Mouse (Mus musculus) embryonic facial prominence, embryonic 14.5 days (tissue): ENCODE results near the gene Wasf3. TPM values are rescaled to one million over a fixed set of nuclear protein-coding genes. Genes with fewer than 3 reads are reported as not detected.
A peak's percentile ranks its signal among the peaks of the same experiment; 100 is the strongest.

Experiments used
- ATAC-seq: fragments of 200-750 bp; cut with Nextera tagmentation; 2 replicates; pipeline ENCODE4 v1.8.0; 2017; ENCODE audit warnings: low read depth, moderate number of reproducible peaks, moderate TSS enrichment
- DNase-seq: peaks from one replicate; pipeline ENCODE4 v3.0.0-alpha.2; 2015; ENCODE audit warnings: low spot score
- H3K27ac ChIP-seq: fragments of 300-500 bp; sonication (generic); replicated peaks from 2 replicates; pipeline ENCODE4 v1.5.1; 2014; ENCODE audit warnings: low read depth, mild to moderate bottlenecking, low read length, moderate library complexity
- H3K27me3 ChIP-seq: fragments of 300-500 bp; sonication (generic); replicated peaks from 2 replicates; pipeline ENCODE4 v1.6.1; 2014; ENCODE audit warnings: low read length; ENCODE audit not compliant: control insufficient read depth, insufficient read depth
- H3K36me3 ChIP-seq: fragments of 300-500 bp; sonication (generic); 2 replicates; pipeline ENCODE4 v1.6.1; 2014; ENCODE audit warnings: low read length, mixed read lengths; ENCODE audit not compliant: control insufficient read depth, insufficient read depth
- H3K4me1 ChIP-seq: fragments of 300-500 bp; sonication (generic); 2 replicates; pipeline ENCODE4 v1.6.1; 2014; ENCODE audit warnings: antibody characterized with exemption, low read length; ENCODE audit not compliant: control insufficient read depth, insufficient read depth
- H3K4me2 ChIP-seq: fragments of 300-500 bp; sonication (generic); 2 replicates; pipeline ENCODE4 v1.6.1; 2014; ENCODE audit warnings: low read depth, mild to moderate bottlenecking, low read length, moderate library complexity, mixed read lengths
- H3K4me3 ChIP-seq: fragments of 300-500 bp; sonication (generic); 2 replicates; pipeline ENCODE4 v1.5.1; 2014; ENCODE audit warnings: low read depth, mild to moderate bottlenecking, low read length
- H3K9ac ChIP-seq: fragments of 300-500 bp; sonication (generic); 2 replicates; pipeline ENCODE4 v1.6.1; 2014; ENCODE audit warnings: low read depth, mild to moderate bottlenecking, low read length, moderate library complexity, mixed read lengths
- H3K9me3 ChIP-seq: fragments of 300-500 bp; sonication (generic); 2 replicates; pipeline ENCODE4 v1.6.1; 2016; ENCODE audit warnings: low read length; ENCODE audit not compliant: control insufficient read depth
- WGBS: fragments of 180-500 bp; shearing (Covaris S2); extraction: QIAGEN DNeasy Blood & Tissue Kit; methylation state at CpG from one replicate; pipeline ENCODE4 v1.1.7; 2014; 5-methylcytosine and 5-hydroxymethylcytosine counted together
- polyA plus RNA-seq: library from polyadenylated mRNA; unstranded; fragments of >200 nt; fragmentation: Nextera tagmentation; extraction: Ambion mirVana; gene quantifications from 2 replicates; pipeline ENCODE4 v1.2.1, GENCODE M21; 2014

Wasf3 gene
- 1.6 and 1.7 TPM in 2 replicates for polyA plus RNA-seq

DNA sequence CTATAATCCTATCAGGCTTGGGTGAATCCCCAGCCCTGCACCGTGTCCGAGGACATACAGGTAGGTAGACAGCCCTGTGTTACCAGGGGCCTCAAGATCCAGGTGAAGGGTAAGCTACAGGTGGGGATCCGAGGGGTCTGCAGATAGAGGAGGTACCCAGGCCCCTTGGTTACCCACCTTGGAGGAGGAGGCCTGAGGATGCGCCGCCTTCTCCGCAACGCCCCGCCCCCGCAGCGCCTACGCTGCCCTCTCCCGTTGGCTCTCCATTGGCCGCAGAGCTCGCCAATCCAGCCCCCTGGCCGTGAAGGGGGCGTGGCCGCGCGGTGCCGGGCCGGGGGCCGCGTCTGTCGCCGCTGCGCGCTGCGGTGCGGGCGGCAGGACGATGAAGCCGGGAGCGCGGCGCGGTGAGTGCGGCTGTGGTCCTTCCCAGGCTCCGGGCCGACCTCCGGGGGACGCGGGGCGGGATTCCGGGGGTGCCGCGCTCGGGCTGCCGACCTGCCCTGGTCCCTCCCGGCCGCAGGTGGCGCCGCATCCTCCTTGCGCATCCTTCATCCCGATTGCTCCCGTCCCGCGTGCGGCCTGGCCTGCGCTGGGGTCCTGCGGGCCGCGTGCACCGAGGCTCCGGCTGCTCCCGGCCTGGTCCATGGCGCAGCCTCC, at the start of gene Wasf3:
Wasf3 (plus strand) TSS at position 51 of the 657 bp plus-strand sequence.
- Histone ChIP-seq H3K4me3 (peak within 1 kb of the TSS; percentile 66), H3K9me3 (0 out of 2 replicates have a peak, but pooled peaks cover 7% of the 10 kb centered on the region), H3K4me1 (no peaks in the 10 kb centered on the region), H3K36me3 (no peaks in the 10 kb centered on the region), H3K27ac (no peak within 1 kb of the TSS), H3K27me3 (no peaks in the 10 kb centered on the region), H3K4me2 (peak within 1 kb of the TSS; percentile 77), H3K9ac (peak within 1 kb of the TSS; percentile 72)
- DNase-seq (peak; percentile 91), ATAC-seq (peak; percentile 98)
- 2% methylated on average over 19 of the region's 66 CpGs for WGBS

DNA sequence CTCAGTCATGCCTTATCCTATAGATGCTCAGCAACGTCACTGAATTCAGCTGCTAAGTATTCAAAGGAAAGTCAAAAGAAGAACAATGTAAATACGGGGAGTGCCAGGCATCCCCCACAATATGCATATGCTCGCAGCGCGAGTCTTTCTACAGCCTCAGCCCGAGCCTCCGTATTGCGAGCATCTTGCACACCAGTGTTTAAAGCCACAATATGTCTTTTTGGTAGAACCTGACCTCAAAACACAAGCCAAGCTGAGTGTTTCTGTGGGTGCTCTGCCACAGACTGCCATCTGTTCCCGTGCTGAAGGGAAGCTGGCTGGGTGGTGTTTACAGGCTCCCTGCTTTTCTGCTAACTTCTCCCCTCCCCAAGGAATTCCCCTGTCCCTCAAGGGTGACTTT, 46.7 kb upstream of the Wasf3 start:
- ATAC-seq: no peak
- WGBS: 65% methylated on average over 9 of the region's 9 CpGs

DNA sequence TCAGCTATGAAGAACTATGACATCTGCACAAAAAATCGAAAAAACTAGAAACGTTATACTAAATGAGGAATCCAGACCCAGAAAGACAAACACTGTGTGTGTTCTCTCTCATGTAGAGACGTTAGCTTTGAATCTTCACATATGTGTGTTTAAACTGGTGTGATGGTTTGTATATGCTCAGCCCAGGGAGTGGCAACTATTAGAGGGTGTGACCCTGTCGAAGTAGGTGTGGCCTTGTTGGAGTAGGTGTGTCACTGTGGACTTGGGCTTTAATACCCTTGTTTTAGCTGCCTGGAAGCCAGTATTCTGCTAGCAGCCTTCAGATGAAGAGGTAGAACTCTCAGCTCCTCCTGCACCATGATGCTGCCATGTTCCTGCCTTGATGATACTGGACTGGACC, 44.7 kb upstream of the Wasf3 start:
- WGBS: 82% methylated on average over 4 of the region's 4 CpGs
- no peak overlapping the region for H3K4me2 ChIP-seq
- H3K9ac ChIP-seq: no peak overlapping the region
- H3K9me3 ChIP-seq: no peaks in the 10 kb centered on the region
- no peaks in the 10 kb centered on the region for H3K4me1 ChIP-seq
- no peak overlapping the region for H3K27ac ChIP-seq
- H3K36me3 ChIP-seq: no peaks in the 10 kb centered on the region
- no peak for ATAC-seq
- no peaks in the 10 kb centered on the region for H3K27me3 ChIP-seq
- no peak overlapping the region for H3K4me3 ChIP-seq
- no peak for DNase-seq

More for the DNA sequence above, 46.7 kb upstream of the Wasf3 start:
- Histone ChIP-seq H3K27me3 (no peaks in the 10 kb centered on the region), H3K9ac (no peak overlapping the region), H3K4me1 (no peaks in the 10 kb centered on the region), H3K4me3 (no peak overlapping the region), H3K4me2 (no peak overlapping the region), H3K36me3 (no peaks in the 10 kb centered on the region), H3K9me3 (no peaks in the 10 kb centered on the region), H3K27ac (no peak overlapping the region)
- DNase-seq: no peak

DNA sequence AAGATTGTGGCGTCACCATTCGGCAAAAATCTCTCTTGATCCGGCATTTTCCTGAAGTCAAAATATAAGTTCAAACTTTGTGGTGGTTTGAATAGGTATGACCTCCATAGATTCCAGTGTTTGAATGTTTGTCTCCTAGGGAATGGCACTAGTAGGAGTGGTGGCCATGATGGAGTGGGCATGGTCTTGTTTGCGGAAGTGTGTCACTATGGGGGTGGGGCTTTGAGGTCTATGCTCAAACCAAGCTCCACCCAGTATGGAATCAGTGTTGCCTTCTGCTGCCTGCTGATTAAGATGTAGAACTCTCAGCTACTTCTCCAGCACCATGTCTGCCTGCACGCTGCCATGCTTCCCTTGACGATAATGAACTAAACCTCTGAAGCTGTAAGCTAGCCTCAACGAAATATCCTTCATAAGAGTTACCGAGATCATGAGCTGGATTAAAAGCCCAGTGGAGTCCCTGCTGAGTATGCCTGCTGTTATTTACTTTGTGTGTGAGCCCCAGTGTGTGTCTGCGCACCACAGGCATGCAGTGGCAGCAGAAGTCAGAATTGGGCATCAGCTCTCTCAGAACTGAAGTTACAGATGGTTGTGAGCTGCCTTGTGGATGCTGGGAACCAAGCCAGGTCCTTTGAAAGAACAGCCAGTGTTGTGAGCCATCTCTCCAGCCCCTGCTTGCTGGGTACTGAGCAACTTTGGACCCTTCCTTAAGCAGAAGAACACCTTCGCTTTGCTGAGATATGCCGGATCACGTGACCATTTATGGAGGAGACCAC, 39.7 kb upstream of the Wasf3 start:
- Histone ChIP-seq H3K27ac (no peak overlapping the region), H3K4me3 (no peak overlapping the region), H3K36me3 (no peaks in the 10 kb centered on the region), H3K9me3 (no peaks in the 10 kb centered on the region), H3K4me1 (no peaks in the 10 kb centered on the region), H3K27me3 (no peaks in the 10 kb centered on the region), H3K9ac (no peak overlapping the region), H3K4me2 (no peak overlapping the region)
- DNase-seq: no peak
- WGBS: 91% methylated on average over 12 of the region's 12 CpGs
- no peak for ATAC-seq

DNA sequence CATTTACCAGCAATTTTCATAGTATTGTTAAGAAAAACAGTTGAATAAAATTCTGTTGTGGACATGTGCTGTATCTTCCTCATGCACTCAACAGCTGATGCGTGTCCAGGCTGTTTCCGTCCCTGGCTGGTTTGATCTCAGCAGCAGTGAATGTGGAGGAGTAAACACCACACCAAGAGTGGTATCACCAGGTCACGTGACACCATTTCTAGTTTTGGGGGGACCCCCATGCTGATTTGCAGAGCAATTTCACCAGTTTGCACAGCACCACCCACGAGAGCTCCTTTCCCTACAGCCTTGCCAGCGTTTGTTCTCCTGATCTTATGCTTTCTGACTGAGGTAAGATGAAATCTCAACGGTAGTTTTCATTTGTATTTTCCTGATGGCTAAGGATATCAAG, 37.7 kb upstream of the Wasf3 start:
- H3K9ac ChIP-seq: no peak overlapping the region
- no peak overlapping the region for H3K27ac ChIP-seq
- ATAC-seq: no peak
- H3K4me1 ChIP-seq: no peaks in the 10 kb centered on the region
- H3K27me3 ChIP-seq: no peaks in the 10 kb centered on the region
- H3K9me3 ChIP-seq: no peaks in the 10 kb centered on the region
- no peak overlapping the region for H3K4me2 ChIP-seq
- 83% methylated on average over 6 of the region's 6 CpGs for WGBS
- H3K36me3 ChIP-seq: no peaks in the 10 kb centered on the region
- no peak for DNase-seq
- no peak overlapping the region for H3K4me3 ChIP-seq

DNA sequence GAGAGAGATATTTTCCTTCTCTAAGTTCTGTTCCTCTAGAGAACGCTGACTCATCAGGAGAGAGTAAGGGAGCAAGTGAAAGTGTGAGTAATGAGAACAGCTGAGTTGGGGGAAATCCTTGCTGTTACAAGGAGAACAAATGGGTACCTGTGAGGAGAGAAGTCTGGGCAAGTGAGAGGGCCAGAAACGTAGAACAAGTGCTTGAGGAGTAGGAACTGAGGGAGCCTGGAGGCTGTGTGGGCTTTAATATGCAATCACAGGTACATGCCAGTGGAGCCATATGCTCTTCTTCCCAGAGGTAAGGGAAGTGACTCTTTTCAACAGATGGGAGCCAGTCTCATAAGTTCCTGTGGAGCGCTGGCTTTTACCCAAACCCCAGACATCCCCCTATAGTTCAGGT, 35.6 kb upstream of the Wasf3 start:
- no peak overlapping the region for H3K9ac ChIP-seq
- H3K4me1 ChIP-seq: no peaks in the 10 kb centered on the region
- H3K4me3 ChIP-seq: no peak overlapping the region
- WGBS: 80% methylated on average over 3 of the region's 3 CpGs
- DNase-seq (no peak), ATAC-seq (no peak)
- H3K9me3 ChIP-seq: no peaks in the 10 kb centered on the region
- no peak overlapping the region for H3K4me2 ChIP-seq
- H3K27ac ChIP-seq: no peak overlapping the region
- H3K36me3 ChIP-seq: no peaks in the 10 kb centered on the region
- no peaks in the 10 kb centered on the region for H3K27me3 ChIP-seq

DNA sequence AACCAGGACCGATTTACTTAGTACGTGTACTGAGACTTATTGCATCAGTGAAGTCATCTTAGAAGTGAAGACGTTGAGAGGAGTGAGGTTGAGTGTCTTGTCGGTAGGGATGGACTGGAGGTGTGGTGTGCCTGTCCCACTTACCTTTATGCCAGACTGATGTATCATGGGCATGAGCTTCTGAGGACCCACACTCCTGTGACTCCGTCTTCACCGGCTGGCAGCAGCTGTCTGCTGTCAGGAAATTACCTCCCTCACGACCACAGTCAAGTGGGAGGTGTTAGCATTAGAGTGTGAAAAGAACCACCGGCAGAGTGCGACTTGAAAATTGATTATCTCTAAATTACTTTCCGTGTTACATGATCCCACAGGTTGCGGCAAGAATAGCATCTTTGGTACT, 34.0 kb upstream of the Wasf3 start:
- no peaks in the 10 kb centered on the region for H3K9me3 ChIP-seq

DNA sequence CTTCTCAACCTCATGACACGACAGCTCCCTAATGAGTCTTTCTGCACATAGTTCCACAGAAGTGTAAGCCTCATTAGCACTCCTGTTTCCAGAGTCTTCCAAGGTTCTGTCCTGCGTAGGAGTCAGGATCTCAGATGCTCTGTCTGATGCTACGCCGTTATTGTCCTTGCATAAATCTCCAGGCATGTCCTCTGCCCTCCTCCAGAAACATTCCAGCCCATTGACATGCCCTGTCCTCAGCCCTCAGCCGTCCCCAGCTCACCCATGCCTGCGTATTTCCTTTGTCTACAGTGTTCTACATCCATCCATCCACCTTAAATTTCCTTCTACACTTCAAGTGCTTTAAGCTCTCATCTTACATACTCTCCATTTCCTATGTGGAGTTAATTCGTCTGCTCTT, 32.8 kb upstream of the Wasf3 start:
- WGBS: 87% methylated on average over 7 of the region's 7 CpGs
- no peak overlapping the region for H3K9ac ChIP-seq
- no peaks in the 10 kb centered on the region for H3K4me1 ChIP-seq
- no peak for ATAC-seq
- H3K9me3 ChIP-seq: no peaks in the 10 kb centered on the region
- no peak overlapping the region for H3K4me2 ChIP-seq
- DNase-seq: no peak
- H3K36me3 ChIP-seq: no peaks in the 10 kb centered on the region
- no peak overlapping the region for H3K27ac ChIP-seq
- no peak overlapping the region for H3K4me3 ChIP-seq
- no peaks in the 10 kb centered on the region for H3K27me3 ChIP-seq

More for the DNA sequence above, 34.0 kb upstream of the Wasf3 start:
- no peaks in the 10 kb centered on the region for H3K4me1 ChIP-seq
- H3K27me3 ChIP-seq: no peaks in the 10 kb centered on the region
- H3K27ac ChIP-seq: no peak overlapping the region
- WGBS: 79% methylated on average over 11 of the region's 11 CpGs
- H3K4me2 ChIP-seq: no peak overlapping the region
- no peak overlapping the region for H3K4me3 ChIP-seq
- no peak overlapping the region for H3K9ac ChIP-seq
- no peak for ATAC-seq
- no peaks in the 10 kb centered on the region for H3K36me3 ChIP-seq
- DNase-seq: no peak
